In genomic region chr19:60812036-60812389, GRCm38 (mm10) we compare ENCODE assay signal across 8 mouse cellular contexts. TPM values are rescaled to one million over a fixed set of nuclear protein-coding genes. Genes with fewer than 3 reads are reported as not detected.
A peak's percentile ranks its signal among the peaks of the same experiment; 100 is the strongest.
DNase-seq lines count a peak whose midpoint lies in the region; ATAC-seq and TF ChIP-seq lines count a peak whose summit lies in the region.

No protein-coding gene starts in this region.

- no peaks in the 10 kb centered on the region for H3K27me3 ChIP-seq in lung, embryonic 14.5 days (ENCODE audit: insufficient read depth, low read length)
- no peaks in the 10 kb centered on the region for H3K27me3 ChIP-seq in embryonic facial prominence, embryonic 15.5 days
- no peaks in the 10 kb centered on the region for H3K27me3 ChIP-seq in limb, embryonic 11.5 days (ENCODE audit: control insufficient read depth, insufficient read depth, low read length)
- H3K27me3 ChIP-seq in neural tube, embryonic 15.5 days (replicated peaks), result no peaks in the 10 kb centered on the region

- no peak for DNase-seq in lung, embryonic 14.5 days
- DNase-seq in lung, postnatal 10 days, result no peak
- DNase-seq in limb, embryonic 11.5 days (ENCODE audit: low spot score), result no peak
- no peak for DNase-seq in urinary bladder, postnatal 14 days (ENCODE audit: low spot score)
- DNase-seq in yolk sac, embryonic 10.5 days (ENCODE audit: low spot score), result no peak
- no peak for DNase-seq in c-Kit-positive CD71-positive TER-119-positive erythroid progenitor cells, embryonic 14.5 days (ENCODE audit: low spot score)

- no peaks in the 10 kb centered on the region; the same call in 1 of the 2 replicates for H3K4me1 ChIP-seq in lung, embryonic 14.5 days (ENCODE audit: insufficient read depth)
- H3K4me1 ChIP-seq in embryonic facial prominence, embryonic 15.5 days, result peaks cover 9% of the 10 kb centered on the region; the same call in 1 of the 2 replicates
- peaks cover 3% of the 10 kb centered on the region; the same call in 1 of the 2 replicates for H3K4me1 ChIP-seq in limb, embryonic 11.5 days (ENCODE audit: control insufficient read depth, insufficient read depth, low read length)
- peaks cover 17% of the 10 kb centered on the region for H3K4me1 ChIP-seq in neural tube, embryonic 15.5 days

- H3K4me3 ChIP-seq in lung, embryonic 14.5 days (ENCODE audit: low read depth, low read length), result peak overlapping the region; percentile 66
- peak overlapping the region; percentile 75 for H3K4me3 ChIP-seq in embryonic facial prominence, embryonic 15.5 days (replicated peaks)
- peak overlapping the region; percentile 86 for H3K4me3 ChIP-seq in limb, embryonic 11.5 days (ENCODE audit: low read depth, low read length)
- H3K4me3 ChIP-seq in neural tube, embryonic 15.5 days (replicated peaks), result peak overlapping the region; percentile 74

- H3K27ac ChIP-seq in lung, embryonic 14.5 days (ENCODE audit: low read depth), result 0 out of 2 replicates have a peak overlapping the region, but pooled peaks have one; percentile 58
- 0 out of 2 replicates have a peak overlapping the region, but pooled peaks have one; percentile 73 for H3K27ac ChIP-seq in embryonic facial prominence, embryonic 15.5 days (replicated peaks)
- H3K27ac ChIP-seq in limb, embryonic 11.5 days (replicated peaks; ENCODE audit: low read depth, low read length), result no peak overlapping the region
- H3K27ac ChIP-seq in neural tube, embryonic 15.5 days (replicated peaks), result peak overlapping the region; percentile 81

- H3K9me3 ChIP-seq in lung, embryonic 14.5 days (ENCODE audit: low read depth, low read length), result no peaks in the 10 kb centered on the region
- H3K9me3 ChIP-seq in embryonic facial prominence, embryonic 15.5 days (replicated peaks), result no peaks in the 10 kb centered on the region
- H3K9me3 ChIP-seq in limb, embryonic 11.5 days (ENCODE audit: control insufficient read depth, low read length), result no peaks in the 10 kb centered on the region
- H3K9me3 ChIP-seq in neural tube, embryonic 15.5 days (replicated peaks), result no peaks in the 10 kb centered on the region

- no peak for ATAC-seq in lung, embryonic 14.5 days (ENCODE audit: insufficient read depth)
- no peak for ATAC-seq in embryonic facial prominence, embryonic 15.5 days (ENCODE audit: insufficient number of reproducible peaks, low FRiP score, low TSS enrichment, low read depth)
- ATAC-seq in limb, embryonic 11.5 days (ENCODE audit: insufficient number of reproducible peaks, low FRiP score, low TSS enrichment, low read depth), result no peak
- ATAC-seq in neural tube, embryonic 15.5 days (ENCODE audit: low FRiP score), result no peak

- H3K4me2 ChIP-seq in lung, embryonic 14.5 days, result peak overlapping the region; percentile 74
- H3K4me2 ChIP-seq in embryonic facial prominence, embryonic 15.5 days (replicated peaks), result peak overlapping the region; percentile 64
- peak overlapping the region; percentile 61 for H3K4me2 ChIP-seq in limb, embryonic 11.5 days (ENCODE audit: low read depth, severe bottlenecking)
- peak overlapping the region; percentile 70 for H3K4me2 ChIP-seq in neural tube, embryonic 15.5 days

- peak overlapping the region; percentile 71 for H3K9ac ChIP-seq in lung, embryonic 14.5 days
- peak overlapping the region; percentile 48 for H3K9ac ChIP-seq in embryonic facial prominence, embryonic 15.5 days
- H3K9ac ChIP-seq in limb, embryonic 11.5 days (ENCODE audit: low read length), result peak overlapping the region; percentile 76
- H3K9ac ChIP-seq in neural tube, embryonic 15.5 days (replicated peaks), result peak overlapping the region; percentile 72

- no peak for TF ChIP-seq CTCF in lung, embryonic 14.5 days (IDR thresholded peaks at IDR 0.05; ENCODE audit: low read depth)

- 19% methylated on average over 10 of the region's 10 CpGs for WGBS in lung, embryonic 14.5 days
- WGBS in embryonic facial prominence, embryonic 15.5 days, result 17% methylated on average over 10 of the region's 10 CpGs
- 30% methylated on average over 10 of the region's 10 CpGs for WGBS in limb, embryonic 11.5 days
- WGBS in neural tube, embryonic 15.5 days, result 12% methylated on average over 10 of the region's 10 CpGs

- peaks cover 24% of the 10 kb centered on the region for H3K36me3 ChIP-seq in lung, embryonic 14.5 days (ENCODE audit: insufficient read depth)
- H3K36me3 ChIP-seq in embryonic facial prominence, embryonic 15.5 days, result peaks cover 15% of the 10 kb centered on the region
- H3K36me3 ChIP-seq in limb, embryonic 11.5 days (ENCODE audit: control insufficient read depth, insufficient read depth, low read length), result 0 out of 2 replicates have a peak, but pooled peaks cover 4% of the 10 kb centered on the region
- peaks cover 17% of the 10 kb centered on the region for H3K36me3 ChIP-seq in neural tube, embryonic 15.5 days

RNA-seq across cellular contexts. Expression of gene Fam45a, which starts 0.6 kb away (rescaled TPM):
- polyA plus RNA-seq in lung, embryonic 14.5 days (2014; fragmentation: Nextera tagmentation; extraction: Ambion mirVana), result 31.0 and 31.3 TPM in 2 replicates
- 41.4 and 44.6 TPM in 2 replicates for polyA plus RNA-seq in embryonic facial prominence, embryonic 15.5 days (2015; fragmentation: Nextera tagmentation; extraction: Ambion mirVana)
- polyA plus RNA-seq in limb, embryonic 11.5 days (2014; fragmentation: Nextera tagmentation; extraction: Ambion mirVana), result 31.1 and 31.2 TPM in 2 replicates
- 40.6 and 41.5 TPM in 2 replicates for polyA plus RNA-seq in neural tube, embryonic 15.5 days (2015; fragmentation: Nextera tagmentation; extraction: Ambion mirVana)

RNA-seq across cellular contexts. Expression of gene Eif3a, which starts 21.6 kb away (rescaled TPM):
- polyA plus RNA-seq in lung, embryonic 14.5 days (2014; fragmentation: Nextera tagmentation; extraction: Ambion mirVana), result 178 and 185 TPM in 2 replicates
- 131 and 138 TPM in 2 replicates for polyA plus RNA-seq in embryonic facial prominence, embryonic 15.5 days (2015; fragmentation: Nextera tagmentation; extraction: Ambion mirVana)
- 200 and 207 TPM in 2 replicates for polyA plus RNA-seq in limb, embryonic 11.5 days (2014; fragmentation: Nextera tagmentation; extraction: Ambion mirVana)
- 101 and 117 TPM in 2 replicates for polyA plus RNA-seq in neural tube, embryonic 15.5 days (2015; fragmentation: Nextera tagmentation; extraction: Ambion mirVana)

RNA-seq across cellular contexts. Expression of gene Sfxn4, which starts 49.3 kb away (rescaled TPM):
- polyA plus RNA-seq in lung, embryonic 14.5 days (2014; fragmentation: Nextera tagmentation; extraction: Ambion mirVana), result 6.4 and 6.5 TPM in 2 replicates
- polyA plus RNA-seq in embryonic facial prominence, embryonic 15.5 days (2015; fragmentation: Nextera tagmentation; extraction: Ambion mirVana), result 7.5 and 9.2 TPM in 2 replicates
- polyA plus RNA-seq in limb, embryonic 11.5 days (2014; fragmentation: Nextera tagmentation; extraction: Ambion mirVana), result 13.9 and 14.4 TPM in 2 replicates
- 11.0 and 13.0 TPM in 2 replicates for polyA plus RNA-seq in neural tube, embryonic 15.5 days (2015; fragmentation: Nextera tagmentation; extraction: Ambion mirVana)

RNA-seq across cellular contexts. Expression of gene Nanos1, which starts 56.2 kb away (rescaled TPM):
- polyA plus RNA-seq in lung, embryonic 14.5 days (2014; fragmentation: Nextera tagmentation; extraction: Ambion mirVana), result 1.6 and 1.7 TPM in 2 replicates
- polyA plus RNA-seq in embryonic facial prominence, embryonic 15.5 days (2015; fragmentation: Nextera tagmentation; extraction: Ambion mirVana), result 1.7 and 2.1 TPM in 2 replicates
- 1.3 and 2.1 TPM in 2 replicates for polyA plus RNA-seq in limb, embryonic 11.5 days (2014; fragmentation: Nextera tagmentation; extraction: Ambion mirVana)
- 12.8 and 15.5 TPM in 2 replicates for polyA plus RNA-seq in neural tube, embryonic 15.5 days (2015; fragmentation: Nextera tagmentation; extraction: Ambion mirVana)
